Mouse (Mus musculus) embryonic facial prominence, embryonic 10.5 days (tissue): Measurements from ENCODE around the gene Fam192a. TPM values are rescaled to one million over a fixed set of nuclear protein-coding genes. Genes with fewer than 3 reads are reported as not detected.

Source experiments
- DNase-seq: peaks from one replicate; pipeline ENCODE4 v3.0.0-alpha.2; 2017; ENCODE audit warnings: low spot score
- H3K27ac ChIP-seq: fragments of 300-500 bp; sonication (generic); replicated peaks from 2 replicates; pipeline ENCODE4 v1.5.1; 2016; ENCODE audit warnings: mild to moderate bottlenecking
- H3K27me3 ChIP-seq: fragments of 300-500 bp; sonication (generic); replicated peaks from 2 replicates; pipeline ENCODE4 v1.6.1; 2016; ENCODE audit warnings: low read depth, mild to moderate bottlenecking; ENCODE audit not compliant: poor library complexity, severe bottlenecking
- H3K36me3 ChIP-seq: fragments of 300-500 bp; sonication (generic); replicated peaks from 2 replicates; pipeline ENCODE4 v1.6.1; 2016; ENCODE audit warnings: mild to moderate bottlenecking, moderate library complexity
- H3K4me1 ChIP-seq: fragments of 300-500 bp; sonication (generic); 2 replicates; pipeline ENCODE4 v1.6.1; 2016
- H3K4me3 ChIP-seq: fragments of 300-500 bp; sonication (generic); 2 replicates; pipeline ENCODE4 v1.5.1; 2016; ENCODE audit warnings: mild to moderate bottlenecking, moderate library complexity
- H3K9me3 ChIP-seq: fragments of 300-500 bp; sonication (generic); 2 replicates; pipeline ENCODE4 v1.6.1; 2016; ENCODE audit warnings: mild to moderate bottlenecking
- WGBS: fragments of 180-500 bp; shearing (Covaris S2); methylation state at CpG from one replicate; pipeline ENCODE4 v1.1.7; 2016; 5-methylcytosine and 5-hydroxymethylcytosine counted together
- polyA plus RNA-seq: library from polyadenylated mRNA; unstranded; fragments of >200 nt; fragmentation: Nextera tagmentation; extraction: Ambion mirVana; gene quantifications from 2 replicates; pipeline ENCODE4 v1.2.1, GENCODE M21; 2016

The Fam192a gene
- polyA plus RNA-seq, 1 experiment from 2014 or later: 93.1 TPM

GRCm38 (mm10) chr8:94567159-94567849 is 34.5 kb downstream of the Fam192a start:
- peaks cover 9% of the 10 kb centered on the region; the same call in 1 of the 2 replicates for H3K36me3 ChIP-seq
- no peaks in the 10 kb centered on the region for H3K27me3 ChIP-seq
- 69% methylated on average over 8 of the region's 8 CpGs for WGBS
- peaks cover 23% of the 10 kb centered on the region for H3K4me1 ChIP-seq
- H3K4me3 ChIP-seq: no peak overlapping the region
- peak overlapping the region; percentile 31; the same call in 1 of the 2 replicates for H3K27ac ChIP-seq
- no peaks in the 10 kb centered on the region for H3K9me3 ChIP-seq
- DNase-seq: no peak

- H3K9me3 ChIP-seq: no peaks in the 10 kb centered on the region
- H3K4me3 ChIP-seq: no peak overlapping the region
- peaks cover 4% of the 10 kb centered on the region; the same call in 1 of the 2 replicates for H3K36me3 ChIP-seq
- DNase-seq: no peak
- H3K27ac ChIP-seq: peak overlapping the region; percentile 31
- peaks cover 23% of the 10 kb centered on the region for H3K4me1 ChIP-seq
- WGBS: 67% methylated on average over 15 of the region's 15 CpGs
- no peaks in the 10 kb centered on the region for H3K27me3 ChIP-seq
Observed at GRCm38 (mm10) chr8:94566446-94567158, 35.2 kb downstream of the Fam192a start.

GRCm38 (mm10) chr8:94566033-94566432 is 35.8 kb downstream of the Fam192a start:
- WGBS: 80% methylated on average over 6 of the region's 6 CpGs
- H3K9me3 ChIP-seq: no peaks in the 10 kb centered on the region

GRCm38 (mm10) chr8:94564421-94564820 is 37.4 kb downstream of the Fam192a start:
- no peaks in the 10 kb centered on the region for H3K27me3 ChIP-seq
- no peaks in the 10 kb centered on the region for H3K36me3 ChIP-seq
- no peak overlapping the region for H3K27ac ChIP-seq
- peaks cover 26% of the 10 kb centered on the region for H3K4me1 ChIP-seq
- H3K9me3 ChIP-seq: no peaks in the 10 kb centered on the region
- DNase-seq: no peak
- no peak overlapping the region for H3K4me3 ChIP-seq

More at GRCm38 (mm10) chr8:94566033-94566432, 35.8 kb downstream of the Fam192a start:
- peaks cover 28% of the 10 kb centered on the region for H3K4me1 ChIP-seq
- peak overlapping the region; percentile 31; the same call in 1 of the 2 replicates for H3K27ac ChIP-seq
- H3K27me3 ChIP-seq: no peaks in the 10 kb centered on the region
- no peak overlapping the region for H3K4me3 ChIP-seq
- DNase-seq: no peak
- H3K36me3 ChIP-seq: peaks cover 2% of the 10 kb centered on the region; the same call in 1 of the 2 replicates

- Histone ChIP-seq H3K36me3 (no peaks in the 10 kb centered on the region), H3K4me3 (no peak overlapping the region), H3K9me3 (no peaks in the 10 kb centered on the region), H3K4me1 (peaks cover 17% of the 10 kb centered on the region), H3K27ac (no peak overlapping the region), H3K27me3 (no peaks in the 10 kb centered on the region)
- WGBS: 65% methylated on average over 5 of the region's 5 CpGs
- DNase-seq: no peak
Observed at GRCm38 (mm10) chr8:94561256-94561655, 40.5 kb downstream of the Fam192a start.

- Histone ChIP-seq H3K9me3 (no peaks in the 10 kb centered on the region), H3K4me3 (no peak overlapping the region), H3K4me1 (peaks cover 18% of the 10 kb centered on the region), H3K27ac (0 out of 2 replicates have a peak overlapping the region, but pooled peaks have one; percentile 8), H3K27me3 (no peaks in the 10 kb centered on the region), H3K36me3 (no peaks in the 10 kb centered on the region)
- no peak for DNase-seq
- WGBS: 90% methylated on average over 3 of the region's 3 CpGs
Observed at GRCm38 (mm10) chr8:94557281-94557680, 44.5 kb downstream of the Fam192a start.

- no peaks in the 10 kb centered on the region for H3K9me3 ChIP-seq
- no peaks in the 10 kb centered on the region for H3K36me3 ChIP-seq
- peak overlapping the region; percentile 75 for H3K27ac ChIP-seq
- 79% methylated on average over 2 of the region's 2 CpGs for WGBS
- no peak overlapping the region for H3K4me3 ChIP-seq
- H3K27me3 ChIP-seq: no peaks in the 10 kb centered on the region
- H3K4me1 ChIP-seq: peaks cover 34% of the 10 kb centered on the region
- no peak for DNase-seq
Observed at GRCm38 (mm10) chr8:94552696-94553095, 49.1 kb downstream of the Fam192a start.

- Histone ChIP-seq H3K27me3 (no peaks in the 10 kb centered on the region), H3K27ac (peak overlapping the region; percentile 75), H3K36me3 (no peaks in the 10 kb centered on the region), H3K4me1 (peaks cover 29% of the 10 kb centered on the region), H3K9me3 (no peaks in the 10 kb centered on the region), H3K4me3 (no peak overlapping the region)
- DNase-seq: peak; percentile 63
- 41% methylated on average over 17 of the region's 17 CpGs for WGBS
Observed at GRCm38 (mm10) chr8:94551471-94552422, 50.0 kb downstream of the Fam192a start.

GRCm38 (mm10) chr8:94549998-94550397 is 51.8 kb downstream of the Fam192a start:
- DNase-seq: no peak
- peaks cover 29% of the 10 kb centered on the region for H3K4me1 ChIP-seq
- H3K36me3 ChIP-seq: no peaks in the 10 kb centered on the region
- no peaks in the 10 kb centered on the region for H3K27me3 ChIP-seq
- 81% methylated on average over 5 of the region's 5 CpGs for WGBS
- no peaks in the 10 kb centered on the region for H3K9me3 ChIP-seq
- no peak overlapping the region for H3K27ac ChIP-seq
- H3K4me3 ChIP-seq: no peak overlapping the region

GRCm38 (mm10) chr8:94549482-94549881 is 52.3 kb downstream of the Fam192a start:
- no peak for DNase-seq
- no peak overlapping the region for H3K4me3 ChIP-seq
- H3K27ac ChIP-seq: no peak overlapping the region
- no peaks in the 10 kb centered on the region for H3K9me3 ChIP-seq
- no peaks in the 10 kb centered on the region for H3K36me3 ChIP-seq
- H3K27me3 ChIP-seq: no peaks in the 10 kb centered on the region
- WGBS: 50% methylated on average over 5 of the region's 5 CpGs
- H3K4me1 ChIP-seq: peaks cover 30% of the 10 kb centered on the region

GRCm38 (mm10) chr8:94549041-94549440 is 52.8 kb downstream of the Fam192a start:
- no peaks in the 10 kb centered on the region for H3K9me3 ChIP-seq
- WGBS: 58% methylated on average over 5 of the region's 5 CpGs
- DNase-seq: no peak

GRCm38 (mm10) chr8:94543981-94544380 is 57.8 kb downstream of the Fam192a start:
- Histone ChIP-seq H3K27ac (no peak overlapping the region), H3K27me3 (no peaks in the 10 kb centered on the region), H3K4me1 (peaks cover 14% of the 10 kb centered on the region), H3K9me3 (no peaks in the 10 kb centered on the region), H3K4me3 (no peak overlapping the region), H3K36me3 (no peaks in the 10 kb centered on the region)
- DNase-seq: no peak
- WGBS: 57% methylated on average over 8 of the region's 8 CpGs

More at GRCm38 (mm10) chr8:94549041-94549440, 52.8 kb downstream of the Fam192a start:
- H3K4me1 ChIP-seq: peaks cover 34% of the 10 kb centered on the region
- no peak overlapping the region for H3K4me3 ChIP-seq
- no peaks in the 10 kb centered on the region for H3K36me3 ChIP-seq
- H3K27ac ChIP-seq: no peak overlapping the region
- no peaks in the 10 kb centered on the region for H3K27me3 ChIP-seq
